Mouse (Mus musculus) embryonic facial prominence, embryonic 15.5 days (tissue): ENCODE results near the gene Cdc34. TPM values are rescaled to one million over a fixed set of nuclear protein-coding genes. Genes with fewer than 3 reads are reported as not detected.
"Not testable (repeated sequence)": the region's sequence is repeated elsewhere in the genome, so short reads cannot be mapped to it uniquely, and the experiment has no call there.

Experiments used
- ATAC-seq: fragments of 200-750 bp; cut with Nextera tagmentation; 2 replicates; pipeline ENCODE4 v1.8.0; 2017; ENCODE audit warnings: low read depth, moderate TSS enrichment; ENCODE audit not compliant: insufficient number of reproducible peaks, low FRiP score, low TSS enrichment
- H3K27ac ChIP-seq: fragments of 300-500 bp; sonication (generic); replicated peaks from 2 replicates; pipeline ENCODE4 v1.5.1; 2015; ENCODE audit warnings: mild to moderate bottlenecking, inconsistent platforms
- H3K27me3 ChIP-seq: fragments of 300-500 bp; sonication (generic); 2 replicates; pipeline ENCODE4 v1.6.1; 2015; ENCODE audit warnings: inconsistent platforms
- H3K36me3 ChIP-seq: fragments of 300-500 bp; sonication (generic); 2 replicates; pipeline ENCODE4 v1.6.1; 2015; ENCODE audit warnings: mild to moderate bottlenecking, inconsistent platforms
- H3K4me1 ChIP-seq: fragments of 300-500 bp; sonication (generic); 2 replicates; pipeline ENCODE4 v1.6.1; 2015; ENCODE audit warnings: inconsistent platforms
- H3K4me2 ChIP-seq: fragments of 300-500 bp; sonication (generic); replicated peaks from 2 replicates; pipeline ENCODE4 v1.6.1; 2015; ENCODE audit warnings: mild to moderate bottlenecking, inconsistent platforms
- H3K4me3 ChIP-seq: fragments of 300-500 bp; sonication (generic); replicated peaks from 2 replicates; pipeline ENCODE4 v1.5.1; 2015; ENCODE audit warnings: mild to moderate bottlenecking, inconsistent platforms
- H3K9ac ChIP-seq: fragments of 300-500 bp; sonication (generic); 2 replicates; pipeline ENCODE4 v1.6.1; 2015; ENCODE audit warnings: inconsistent platforms
- H3K9me3 ChIP-seq: fragments of 300-500 bp; sonication (generic); replicated peaks from 2 replicates; pipeline ENCODE4 v1.6.1; 2016; ENCODE audit warnings: inconsistent platforms
- WGBS: fragments of 180-500 bp; shearing (Covaris S2); methylation state at CpG from one replicate; pipeline ENCODE4 v1.1.7; 2015; 5-methylcytosine and 5-hydroxymethylcytosine counted together
- polyA plus RNA-seq: library from polyadenylated mRNA; unstranded; fragments of >200 nt; fragmentation: Nextera tagmentation; extraction: Ambion mirVana; gene quantifications from 2 replicates; pipeline ENCODE4 v1.2.1, GENCODE M21; 2015

The Cdc34 gene
- polyA plus RNA-seq, 1 experiment from 2014 or later: 94.8 TPM

DNA sequence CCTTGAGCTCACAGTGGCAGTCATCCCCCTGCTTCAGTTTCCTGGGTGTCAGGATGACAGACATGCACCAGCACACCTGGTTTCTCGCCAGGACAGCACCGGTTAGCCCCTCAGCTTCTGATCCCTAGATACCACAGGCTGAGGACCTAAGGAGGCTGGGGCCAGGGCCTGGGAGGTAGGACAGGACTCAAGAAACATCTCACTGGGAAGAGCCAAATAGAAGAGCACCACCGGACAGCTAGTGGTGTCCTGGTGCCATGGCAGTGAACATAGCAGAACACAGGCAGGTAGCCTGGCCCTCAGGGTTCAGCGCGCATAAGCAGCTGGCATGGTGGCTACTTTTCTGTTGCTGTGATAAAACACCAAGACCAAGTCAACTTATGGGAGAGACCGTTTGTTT lies 16.5 kb downstream of the Cdc34 start:
- Histone ChIP-seq H3K9me3 (no peaks in the 10 kb centered on the region), H3K4me2 (no peak overlapping the region), H3K36me3 (no peaks in the 10 kb centered on the region), H3K9ac (no peak overlapping the region), H3K27ac (no peak overlapping the region), H3K4me1 (peaks cover 26% of the 10 kb centered on the region), H3K4me3 (no peak overlapping the region), H3K27me3 (no peaks in the 10 kb centered on the region)
- WGBS: 90% methylated on average over 6 of the region's 6 CpGs
- ATAC-seq: no peak

DNA sequence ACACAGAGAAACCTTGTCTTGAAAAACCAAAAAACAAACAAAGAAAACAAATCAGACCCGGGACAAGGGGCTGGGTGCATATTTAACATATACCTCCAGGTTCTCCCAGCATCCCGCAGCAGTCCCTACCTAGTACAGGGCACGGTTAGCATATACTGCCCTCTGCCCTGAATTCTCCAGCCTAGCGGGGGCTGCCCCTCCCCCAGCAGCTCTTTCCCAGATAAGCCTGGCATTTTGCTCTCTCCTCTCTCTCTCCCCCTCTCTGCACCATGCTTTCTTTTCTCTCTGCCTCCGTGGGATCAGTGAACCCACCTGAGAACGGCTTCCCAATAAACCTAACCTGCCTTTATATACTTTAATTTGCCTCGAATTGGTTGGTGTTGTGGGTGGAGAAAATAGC lies 18.7 kb downstream of the Cdc34 start:
- Histone ChIP-seq H3K4me1 (peaks cover 30% of the 10 kb centered on the region), H3K27me3 (no peaks in the 10 kb centered on the region), H3K9me3 (no peaks in the 10 kb centered on the region), H3K4me2 (no peak overlapping the region), H3K4me3 (no peak overlapping the region), H3K36me3 (no peaks in the 10 kb centered on the region), H3K27ac (peak overlapping the region; percentile 55; the same call in 1 of the 2 replicates), H3K9ac (peak overlapping the region; percentile 1; the same call in 1 of the 2 replicates)
- WGBS: 35% methylated on average over 7 of the region's 7 CpGs
- no peak for ATAC-seq

DNA sequence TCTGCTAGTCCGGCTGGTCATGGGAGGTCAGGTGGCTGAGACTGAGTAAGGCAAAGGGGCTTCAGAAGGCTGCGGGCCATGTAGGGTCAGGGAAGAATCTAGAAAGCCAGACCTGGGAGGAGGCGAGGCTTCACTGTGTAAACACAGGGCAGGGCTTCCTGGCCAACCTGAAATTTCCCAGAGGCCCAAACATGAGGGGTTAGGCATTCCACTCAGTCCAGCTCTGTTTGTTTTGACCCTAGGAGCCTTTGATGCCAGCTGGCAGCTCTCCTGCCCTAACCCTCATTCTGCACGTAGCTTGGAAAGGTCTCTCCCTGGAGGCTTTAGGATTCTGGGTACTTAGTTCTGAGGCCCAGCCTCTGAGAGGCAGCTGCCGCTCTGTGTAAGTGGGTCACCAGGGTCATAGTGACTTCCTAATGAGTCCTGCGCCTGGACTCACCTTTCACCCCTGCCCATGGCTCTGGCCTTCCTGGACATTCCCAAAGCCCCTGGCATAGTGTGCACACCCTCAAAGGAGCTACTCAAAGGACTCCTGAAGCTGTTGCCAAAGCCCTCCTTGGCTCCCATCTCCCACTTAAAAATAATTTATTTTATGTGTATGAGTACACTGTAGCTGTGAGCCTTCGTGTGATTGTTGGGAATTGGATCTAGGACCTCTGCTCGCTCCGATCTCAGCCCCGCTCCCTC lies 19.6 kb downstream of the Cdc34 start:
- ATAC-seq: no peak
- H3K36me3 ChIP-seq: no peaks in the 10 kb centered on the region
- no peak overlapping the region for H3K4me3 ChIP-seq
- H3K9ac ChIP-seq: no peak overlapping the region
- H3K27me3 ChIP-seq: no peaks in the 10 kb centered on the region
- peak overlapping the region; percentile 55; the same call in 1 of the 2 replicates for H3K27ac ChIP-seq
- peaks cover 32% of the 10 kb centered on the region for H3K4me1 ChIP-seq
- H3K4me2 ChIP-seq: no peak overlapping the region
- WGBS: 44% methylated on average over 10 of the region's 10 CpGs
- no peaks in the 10 kb centered on the region for H3K9me3 ChIP-seq

DNA sequence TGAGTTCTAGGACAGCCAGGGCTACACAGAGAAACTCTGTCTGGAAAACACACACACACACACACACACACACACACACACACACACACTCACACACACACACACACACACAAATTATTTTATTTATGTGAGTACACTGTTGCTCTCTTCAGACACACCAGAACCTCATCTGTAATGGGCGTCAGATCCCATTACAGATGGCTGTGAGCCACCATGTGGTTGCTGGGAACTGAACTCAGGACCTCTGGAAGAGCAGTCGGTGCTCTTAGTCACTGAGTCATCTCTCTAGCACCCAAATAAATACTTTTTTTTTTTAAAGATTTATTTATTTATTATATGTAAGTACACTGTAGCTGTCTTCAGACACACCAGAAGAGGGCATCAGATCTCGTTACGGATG lies 21.0 kb downstream of the Cdc34 start:
- not testable (repeated sequence) for ATAC-seq, H3K4me2 ChIP-seq, H3K27ac ChIP-seq, H3K27me3 ChIP-seq, H3K4me3 ChIP-seq, H3K36me3 ChIP-seq, H3K9ac ChIP-seq, H3K9me3 ChIP-seq
- H3K4me1 ChIP-seq: peaks cover 42% of the 10 kb centered on the region
- WGBS: 85% methylated on average over 4 of the region's 4 CpGs

DNA sequence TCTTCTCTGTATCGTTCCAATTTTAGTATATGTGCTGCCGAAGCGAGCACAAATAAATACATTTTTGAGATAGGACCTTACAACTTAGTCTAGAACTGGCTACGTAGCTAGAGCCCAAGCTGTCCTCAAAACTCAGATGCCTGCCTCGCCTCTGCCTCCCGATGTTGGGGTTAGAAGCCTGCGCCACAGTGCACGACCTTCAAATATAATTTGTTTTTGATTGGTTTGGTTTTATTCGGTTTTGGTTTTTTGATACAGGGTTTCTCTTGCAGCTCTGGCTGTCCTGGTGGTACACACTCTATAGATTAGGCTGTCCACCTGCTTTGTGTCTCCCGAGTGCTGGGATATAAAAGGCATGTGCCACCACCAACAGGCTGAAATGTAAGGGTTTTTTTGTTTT lies 21.5 kb downstream of the Cdc34 start:
- peaks cover 42% of the 10 kb centered on the region for H3K4me1 ChIP-seq
- H3K9ac ChIP-seq: no peak overlapping the region
- H3K27ac ChIP-seq: no peak overlapping the region; the same call in 1 of the 2 replicates
- no peaks in the 10 kb centered on the region for H3K27me3 ChIP-seq
- H3K9me3 ChIP-seq: no peaks in the 10 kb centered on the region
- peak overlapping the region; percentile 78 for H3K4me2 ChIP-seq
- 0 out of 2 replicates have a peak, but pooled peaks cover 6% of the 10 kb centered on the region for H3K36me3 ChIP-seq
- WGBS: 76% methylated on average over 10 of the region's 10 CpGs
- H3K4me3 ChIP-seq: peak overlapping the region; percentile 83
- ATAC-seq: no peak

DNA sequence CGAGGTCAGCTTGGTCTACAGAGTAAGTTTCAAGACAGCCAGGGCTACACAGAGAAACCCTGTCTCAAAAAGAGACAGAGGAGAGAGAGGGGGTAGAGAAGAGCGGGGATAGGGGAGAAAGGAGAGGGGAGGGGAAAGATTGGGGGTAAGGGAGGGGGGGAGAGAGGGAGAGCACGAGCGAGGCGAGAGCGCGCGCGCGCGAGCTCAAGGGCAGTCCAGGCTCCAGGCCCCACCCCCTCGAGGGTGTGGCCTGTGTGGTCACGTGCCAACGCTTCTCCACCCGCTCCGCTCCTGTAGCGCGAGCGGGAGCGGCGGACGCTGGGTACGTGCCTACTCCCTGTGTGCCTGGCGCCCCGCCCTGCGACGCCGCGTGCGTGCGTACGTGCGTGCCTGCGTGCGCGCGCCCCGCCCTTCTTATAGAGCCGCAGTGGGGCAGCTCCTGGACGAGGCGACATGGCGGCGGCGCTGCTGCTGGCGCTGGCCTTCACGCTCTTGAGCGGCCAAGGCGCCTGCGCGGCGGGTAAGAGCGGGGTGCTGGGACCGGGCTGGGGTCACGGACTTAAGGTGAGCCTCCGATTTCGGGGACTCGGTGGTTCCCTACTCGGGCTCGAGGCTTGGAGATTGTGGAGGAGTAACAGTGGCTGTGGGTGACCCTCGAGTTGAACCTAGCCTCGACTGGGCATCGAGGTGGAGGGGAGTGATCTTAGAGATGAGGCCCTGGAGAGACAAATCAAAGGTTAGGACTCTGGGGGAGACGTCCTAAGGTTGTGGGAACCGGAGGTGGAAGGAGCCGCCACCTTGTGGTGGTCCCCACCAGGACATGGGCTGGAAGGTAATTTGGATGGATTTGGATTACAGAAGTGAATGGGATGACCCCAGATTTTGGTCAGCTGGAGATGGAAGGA lies 22.3 kb downstream of the Cdc34 start, which contains the start of gene Bsg:
Bsg (plus strand) TSS at position 427 of the 905 bp plus-strand sequence.
- peaks cover 14% of the 10 kb centered on the region for H3K36me3 ChIP-seq
- ATAC-seq: peak; percentile 96
- peak within 1 kb of the TSS; percentile 83 for H3K4me3 ChIP-seq
- peak within 1 kb of the TSS; percentile 81 for H3K27ac ChIP-seq
- no peaks in the 10 kb centered on the region for H3K27me3 ChIP-seq
- WGBS: under 1% methylated on average over 64 of the region's 65 CpGs
- peak within 1 kb of the TSS; percentile 99 for H3K9ac ChIP-seq
- no peaks in the 10 kb centered on the region for H3K9me3 ChIP-seq
- peaks cover 42% of the 10 kb centered on the region for H3K4me1 ChIP-seq
- peak within 1 kb of the TSS; percentile 78 for H3K4me2 ChIP-seq

DNA sequence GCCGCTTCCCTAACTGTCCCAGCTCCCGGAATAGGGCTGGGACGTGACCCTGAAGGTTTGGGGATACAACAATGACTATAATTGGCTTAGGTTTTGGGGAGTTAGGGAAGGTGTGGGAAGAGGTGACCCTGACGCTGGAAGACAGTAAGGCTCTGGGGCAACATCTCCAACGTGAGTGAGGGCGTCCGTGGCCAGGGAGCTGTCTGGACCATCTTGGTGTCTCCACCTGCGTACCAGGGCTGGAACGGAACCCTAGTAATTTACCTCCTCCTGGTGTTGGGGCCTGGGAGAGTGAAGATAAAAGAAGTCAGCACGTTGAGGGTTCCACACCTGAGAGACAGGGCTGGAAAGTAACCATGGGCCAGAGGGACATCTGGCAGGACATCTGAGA lies 23.0 kb downstream of the Cdc34 start:
- 6% methylated on average over 10 of the region's 10 CpGs for WGBS
- no peak for ATAC-seq
- peak overlapping the region; percentile 99 for H3K9ac ChIP-seq
- no peaks in the 10 kb centered on the region for H3K27me3 ChIP-seq
- peak overlapping the region; percentile 81; the same call in 1 of the 2 replicates for H3K27ac ChIP-seq
- H3K9me3 ChIP-seq: no peaks in the 10 kb centered on the region
- peak overlapping the region; percentile 83 for H3K4me3 ChIP-seq
- peaks cover 20% of the 10 kb centered on the region for H3K36me3 ChIP-seq
- H3K4me2 ChIP-seq: peak overlapping the region; percentile 78
- peaks cover 42% of the 10 kb centered on the region for H3K4me1 ChIP-seq

DNA sequence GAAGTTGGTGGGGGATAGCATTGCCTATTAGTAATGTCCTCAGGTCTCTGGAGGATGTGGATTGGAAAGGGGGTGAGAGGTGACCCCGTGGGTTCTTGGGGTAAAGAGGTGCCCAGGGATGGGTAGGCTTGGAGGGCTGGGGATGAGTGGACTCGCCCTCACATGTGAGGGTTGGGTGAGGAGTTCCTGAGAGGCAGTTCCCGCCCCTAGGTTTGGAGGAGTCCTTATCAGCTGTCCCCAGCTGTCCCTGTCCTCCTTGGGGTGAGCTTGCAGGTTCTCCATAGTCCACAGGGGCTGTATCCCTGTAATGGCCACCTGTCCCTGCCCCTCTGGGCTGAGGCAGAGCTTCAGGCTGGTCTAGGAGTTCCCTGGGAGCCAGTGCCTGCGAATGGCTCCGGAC lies 24.0 kb downstream of the Cdc34 start:
- H3K36me3 ChIP-seq: peaks cover 30% of the 10 kb centered on the region
- peaks cover 41% of the 10 kb centered on the region for H3K4me1 ChIP-seq
- H3K27me3 ChIP-seq: no peaks in the 10 kb centered on the region
- 0 out of 2 replicates have a peak overlapping the region, but pooled peaks have one; percentile 1 for H3K27ac ChIP-seq
- 0 out of 2 replicates have a peak overlapping the region, but pooled peaks have one; percentile 99 for H3K9ac ChIP-seq
- peak overlapping the region; percentile 78 for H3K4me2 ChIP-seq
- ATAC-seq: no peak
- WGBS: 77% methylated on average over 5 of the region's 5 CpGs
- H3K9me3 ChIP-seq: no peaks in the 10 kb centered on the region
- H3K4me3 ChIP-seq: peak overlapping the region; percentile 83

DNA sequence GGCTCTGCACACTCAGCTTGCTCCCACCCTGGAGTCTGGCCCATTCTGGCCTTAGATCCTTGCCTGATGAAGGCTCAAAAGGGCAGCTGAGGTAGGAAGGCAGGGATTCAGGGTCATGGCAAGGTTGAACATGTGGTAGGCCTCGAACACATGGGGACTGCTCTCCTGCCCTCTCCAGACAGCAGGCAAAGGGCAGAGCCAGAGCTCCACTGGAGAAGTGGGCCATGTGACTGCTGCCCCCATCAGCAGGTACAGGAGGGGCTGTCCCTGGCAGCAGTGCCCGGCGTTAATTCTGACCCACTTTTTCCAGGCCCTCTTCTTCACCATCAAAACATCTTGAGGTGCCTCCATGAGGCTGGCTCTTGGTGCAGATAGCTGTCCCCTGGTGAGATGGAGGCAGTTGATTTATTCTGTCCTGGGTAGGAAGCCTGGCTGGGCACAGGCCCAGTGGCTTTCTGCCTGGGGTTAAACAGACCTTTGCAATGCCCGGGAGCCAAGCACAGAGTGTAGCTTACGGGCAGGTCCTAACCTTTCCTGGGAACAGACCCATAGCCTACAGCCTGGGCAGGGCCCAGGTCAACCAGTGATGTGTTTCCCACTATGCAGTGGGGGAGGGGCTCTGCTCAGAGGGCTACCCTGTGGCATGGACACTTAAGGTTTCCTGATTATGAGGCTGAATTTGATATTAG lies 24.6 kb downstream of the Cdc34 start:
- no peak overlapping the region; the same call in 1 of the 2 replicates for H3K9ac ChIP-seq

DNA sequence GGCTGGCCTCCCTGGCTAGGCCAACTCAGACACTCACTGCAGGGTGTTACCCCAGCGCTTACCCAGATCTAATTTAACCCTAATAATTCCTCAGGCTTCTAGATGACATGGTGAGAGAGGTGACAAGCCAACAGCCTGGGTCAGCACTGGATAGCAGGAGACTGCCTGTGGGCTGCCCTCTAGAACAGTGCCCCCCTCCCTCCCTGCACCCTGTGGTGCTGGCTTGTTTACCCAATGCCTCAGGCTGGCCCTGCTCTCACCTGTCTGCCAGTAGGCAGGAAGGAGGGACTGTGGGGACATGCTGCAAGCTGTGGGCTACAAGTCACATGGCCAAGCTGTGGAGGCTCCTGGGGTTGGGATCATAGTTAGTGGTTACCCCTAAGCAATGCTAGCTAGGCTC lies 25.2 kb downstream of the Cdc34 start:
- Histone ChIP-seq H3K9ac (no peak overlapping the region), H3K36me3 (peaks cover 42% of the 10 kb centered on the region), H3K9me3 (no peaks in the 10 kb centered on the region), H3K4me3 (no peak overlapping the region), H3K27me3 (no peaks in the 10 kb centered on the region), H3K4me1 (peaks cover 33% of the 10 kb centered on the region), H3K27ac (no peak overlapping the region), H3K4me2 (no peak overlapping the region)
- no peak for ATAC-seq
- WGBS: 80% methylated on average over 1 of the region's 1 CpGs

More for the DNA sequence above, 24.6 kb downstream of the Cdc34 start:
- no peak for ATAC-seq
- H3K27me3 ChIP-seq: no peaks in the 10 kb centered on the region
- 81% methylated on average over 5 of the region's 5 CpGs for WGBS
- H3K4me2 ChIP-seq: peak overlapping the region; percentile 78
- peaks cover 35% of the 10 kb centered on the region for H3K4me1 ChIP-seq
- H3K27ac ChIP-seq: 0 out of 2 replicates have a peak overlapping the region, but pooled peaks have one; percentile 1
- no peaks in the 10 kb centered on the region for H3K9me3 ChIP-seq
- peaks cover 36% of the 10 kb centered on the region for H3K36me3 ChIP-seq
- no peak overlapping the region for H3K4me3 ChIP-seq

DNA sequence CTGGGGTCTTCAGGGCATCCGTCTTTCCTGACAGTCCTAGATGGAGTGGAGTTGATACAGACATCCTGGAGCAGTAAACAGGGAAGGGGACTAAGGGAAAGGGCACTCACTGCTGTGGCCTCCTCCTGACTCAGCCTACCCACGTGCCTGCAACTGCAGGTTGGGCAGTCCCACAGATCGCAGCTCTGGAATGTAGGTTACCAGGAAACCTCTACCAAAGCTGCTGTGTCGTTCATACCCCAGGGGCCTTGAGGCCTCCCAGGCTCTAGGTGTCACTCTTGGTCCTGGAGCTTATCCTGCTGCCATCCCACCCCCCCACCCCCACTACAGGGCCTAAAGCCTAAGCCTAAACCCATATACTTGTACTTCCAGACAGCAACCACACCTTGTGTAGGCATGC lies 25.8 kb downstream of the Cdc34 start:
- H3K4me1 ChIP-seq: peaks cover 33% of the 10 kb centered on the region
- ATAC-seq: no peak
- peaks cover 42% of the 10 kb centered on the region for H3K36me3 ChIP-seq
- no peak overlapping the region for H3K27ac ChIP-seq
- WGBS: 57% methylated on average over 4 of the region's 4 CpGs
- H3K4me2 ChIP-seq: no peak overlapping the region
- no peak overlapping the region for H3K9ac ChIP-seq
- H3K4me3 ChIP-seq: no peak overlapping the region
- no peaks in the 10 kb centered on the region for H3K9me3 ChIP-seq
- no peaks in the 10 kb centered on the region for H3K27me3 ChIP-seq
